Mouse (Mus musculus) midbrain, embryonic 13.5 days (tissue): Measurements from ENCODE around the gene Dhrs1. TPM values are rescaled to one million over a fixed set of nuclear protein-coding genes. Genes with fewer than 3 reads are reported as not detected.

ENCODE experiments used
- polyA plus RNA-seq: library from polyadenylated mRNA; unstranded; fragments of >200 nt; fragmentation: Nextera tagmentation; extraction: Ambion mirVana; gene quantifications from 2 replicates; pipeline ENCODE4 v1.2.1, GENCODE M21; 2015

The Dhrs1 gene
- polyA plus RNA-seq, 1 experiment from 2014 or later: 68.8 TPM

Other genes starting within 250 kb of the Dhrs1 start
- 0.70 and 0.88 TPM in 2 replicates for gene Cpne6, start 235.2 kb downstream of the Dhrs1 start, polyA plus RNA-seq
- gene Nrl, start 220.7 kb downstream of the Dhrs1 start, polyA plus RNA-seq: 0.08 TPM in 1 of 2 replicates, not detected in the other
- 16.6 and 19.5 TPM in 2 replicates for gene Pck2, start 205.4 kb downstream of the Dhrs1 start, polyA plus RNA-seq
- gene Dcaf11, start 185.7 kb downstream of the Dhrs1 start, polyA plus RNA-seq: 126 and 134 TPM in 2 replicates
- gene A730061H03Rik, start 185.3 kb downstream of the Dhrs1 start, polyA plus RNA-seq: 0.43 and 0.92 TPM in 2 replicates
- gene Fitm1, start 170.1 kb downstream of the Dhrs1 start, polyA plus RNA-seq: not detected in 2 replicates
- gene Psme1, start 167.6 kb downstream of the Dhrs1 start, polyA plus RNA-seq: 176 TPM in 2 replicates
- gene Emc9, start 160.4 kb downstream of the Dhrs1 start, polyA plus RNA-seq: 9.7 and 12.1 TPM in 2 replicates
- gene Psme2, start 154.6 kb downstream of the Dhrs1 start, polyA plus RNA-seq: 198 and 217 TPM in 2 replicates
- gene Rnf31, start 154.0 kb downstream of the Dhrs1 start, polyA plus RNA-seq: 22.0 and 24.1 TPM in 2 replicates
- 7.8 and 8.7 TPM in 2 replicates for gene Irf9, start 142.1 kb downstream of the Dhrs1 start, polyA plus RNA-seq
- 6.6 and 7.3 TPM in 2 replicates for gene Rec8, start 127.7 kb downstream of the Dhrs1 start, polyA plus RNA-seq
- gene Ipo4, start 109.7 kb downstream of the Dhrs1 start, polyA plus RNA-seq: 75.1 and 82.2 TPM in 2 replicates
- gene Gm49378, start 107.8 kb downstream of the Dhrs1 start, polyA plus RNA-seq: 1.6 and 2.1 TPM in 2 replicates
- gene Tm9sf1, start 101.9 kb downstream of the Dhrs1 start, polyA plus RNA-seq: 59.7 and 59.8 TPM in 2 replicates
- gene Tssk4, start 95.5 kb downstream of the Dhrs1 start, polyA plus RNA-seq: 0.38 and 0.59 TPM in 2 replicates
- 69.7 and 75.0 TPM in 2 replicates for gene Mdp1, start 85.2 kb downstream of the Dhrs1 start, polyA plus RNA-seq
- gene Gmpr2, start 73.7 kb downstream of the Dhrs1 start, polyA plus RNA-seq: 49.5 and 53.3 TPM in 2 replicates
- gene Nedd8, start 73.6 kb downstream of the Dhrs1 start, polyA plus RNA-seq: 605 and 607 TPM in 2 replicates
- 36.9 and 38.5 TPM in 2 replicates for gene Tinf2, start 63.9 kb downstream of the Dhrs1 start, polyA plus RNA-seq
- 0.32 and 0.46 TPM in 2 replicates for gene Tgm1, start 31.8 kb downstream of the Dhrs1 start, polyA plus RNA-seq
- gene Rabggta, start 23.4 kb downstream of the Dhrs1 start, polyA plus RNA-seq: 45.0 and 48.8 TPM in 2 replicates
- gene Nop9, start within 50 bp of the Dhrs1 start, polyA plus RNA-seq: 33.8 and 36.2 TPM in 2 replicates
- 0.19 TPM in 1 of 2 replicates, not detected in the other for gene Cideb, start 12.8 kb upstream of the Dhrs1 start, polyA plus RNA-seq
- gene Ltb4r2, start 15.7 kb upstream of the Dhrs1 start, polyA plus RNA-seq: 0.22 and 0.28 TPM in 2 replicates
- gene Ltb4r1, start 20.3 kb upstream of the Dhrs1 start, polyA plus RNA-seq: 0.26 TPM in 1 of 2 replicates, not detected in the other
- gene Adcy4, start 38.4 kb upstream of the Dhrs1 start, polyA plus RNA-seq: 4.1 and 4.2 TPM in 2 replicates
- gene Ripk3, start 43.2 kb upstream of the Dhrs1 start, polyA plus RNA-seq: 2.3 and 2.4 TPM in 2 replicates
- gene Nfatc4, start 77.5 kb upstream of the Dhrs1 start, polyA plus RNA-seq: 7.9 and 8.8 TPM in 2 replicates
- gene Nynrin, start 108.3 kb upstream of the Dhrs1 start, polyA plus RNA-seq: 13.4 and 13.5 TPM in 2 replicates
- gene Cbln3, start 138.7 kb upstream of the Dhrs1 start, polyA plus RNA-seq: 0.23 and 0.26 TPM in 2 replicates
- 10.1 and 11.1 TPM in 2 replicates for gene Khnyn, start 139.3 kb upstream of the Dhrs1 start, polyA plus RNA-seq
- 89.4 and 92.5 TPM in 2 replicates for gene Sdr39u1, start 154.6 kb upstream of the Dhrs1 start, polyA plus RNA-seq
- gene Cma1, start 199.0 kb upstream of the Dhrs1 start, polyA plus RNA-seq: not detected in 2 replicates
- gene Cma2, start 205.3 kb upstream of the Dhrs1 start, polyA plus RNA-seq: not detected in 2 replicates